Mouse (Mus musculus) heart, embryonic 14.5 days (tissue): ENCODE data around the gene Rbmxl2. TPM values are rescaled to one million over a fixed set of nuclear protein-coding genes. Genes with fewer than 3 reads are reported as not detected.

Experiments
- ATAC-seq: fragments of 200-750 bp; cut with Nextera tagmentation; 2 replicates; pipeline ENCODE4 v1.8.0; 2017; ENCODE audit warnings: low read depth, moderate TSS enrichment; ENCODE audit not compliant: insufficient number of reproducible peaks, insufficient read depth, low FRiP score
- H3K27ac ChIP-seq, 2 experiments: fragments of 200-500 bp in 1 of 2; fragments of 300-500 bp in 1 of 2; sonication (generic) in 1 of 2; replicated peaks in 1 of 2; 2 replicates each; pipeline ENCODE4 v1.5.1; 2012 to 2014; ENCODE audit warnings: low read depth in 2 of 2, low read length in 2 of 2, control low read depth in 1 of 2, mild to moderate bottlenecking in 1 of 2, mixed read lengths in 1 of 2; ENCODE audit not compliant: control insufficient read depth in 1 of 2, insufficient read depth in 1 of 2
- H3K27me3 ChIP-seq: fragments of 300-500 bp; sonication (generic); 2 replicates; pipeline ENCODE4 v1.6.1; 2014; ENCODE audit warnings: mild to moderate bottlenecking, low read length, control low read depth; ENCODE audit not compliant: control insufficient read depth, insufficient read depth
- H3K36me3 ChIP-seq: fragments of 300-500 bp; sonication (generic); 2 replicates; pipeline ENCODE4 v1.6.1; 2014; ENCODE audit warnings: mild to moderate bottlenecking, control low read depth, low read length, mixed read lengths; ENCODE audit not compliant: control insufficient read depth, insufficient read depth
- H3K4me1 ChIP-seq, 2 experiments: fragments of 200-500 bp in 1 of 2; fragments of 300-500 bp in 1 of 2; sonication (generic) in 1 of 2; 2 replicates each; pipeline ENCODE4 v1.6.1; 2012 to 2014; ENCODE audit warnings: low read length in 2 of 2, control low read depth in 1 of 2, mixed read lengths in 1 of 2; ENCODE audit not compliant: control insufficient read depth in 2 of 2, insufficient read depth in 2 of 2
- H3K4me2 ChIP-seq: fragments of 300-500 bp; sonication (generic); 2 replicates; pipeline ENCODE4 v1.6.1; 2014; ENCODE audit warnings: mild to moderate bottlenecking, low read length
- H3K4me3 ChIP-seq, 2 experiments: fragments of 200-500 bp in 1 of 2; fragments of 300-500 bp in 1 of 2; sonication (generic) in 1 of 2; 2 replicates each; pipeline ENCODE4 v1.5.1; 2012 to 2014; ENCODE audit warnings: low read length in 2 of 2, mild to moderate bottlenecking in 2 of 2, control low read depth in 1 of 2, low read depth in 1 of 2, moderate library complexity in 1 of 2; ENCODE audit not compliant: control insufficient read depth in 1 of 2, insufficient read depth in 1 of 2
- H3K9ac ChIP-seq: fragments of 300-500 bp; sonication (generic); 2 replicates; pipeline ENCODE4 v1.6.1; 2014; ENCODE audit warnings: mild to moderate bottlenecking, low read length
- H3K9me3 ChIP-seq: fragments of 300-500 bp; sonication (generic); 2 replicates; pipeline ENCODE4 v1.6.1; 2016; ENCODE audit warnings: low read length, control low read depth; ENCODE audit not compliant: control insufficient read depth
- WGBS: fragments of 180-500 bp; shearing (Covaris S2); extraction: QIAGEN DNeasy Blood & Tissue Kit; methylation state at CpG from one replicate; pipeline ENCODE4 v1.1.7; 2014; 5-methylcytosine and 5-hydroxymethylcytosine counted together
- polyA plus RNA-seq: library from polyadenylated mRNA; unstranded; fragments of >200 nt; fragmentation: Nextera tagmentation; extraction: Ambion mirVana; gene quantifications from 2 replicates; pipeline ENCODE4 v1.2.1, GENCODE M21; 2014

The Rbmxl2 gene
- not detected in 2 replicates for polyA plus RNA-seq

DNA sequence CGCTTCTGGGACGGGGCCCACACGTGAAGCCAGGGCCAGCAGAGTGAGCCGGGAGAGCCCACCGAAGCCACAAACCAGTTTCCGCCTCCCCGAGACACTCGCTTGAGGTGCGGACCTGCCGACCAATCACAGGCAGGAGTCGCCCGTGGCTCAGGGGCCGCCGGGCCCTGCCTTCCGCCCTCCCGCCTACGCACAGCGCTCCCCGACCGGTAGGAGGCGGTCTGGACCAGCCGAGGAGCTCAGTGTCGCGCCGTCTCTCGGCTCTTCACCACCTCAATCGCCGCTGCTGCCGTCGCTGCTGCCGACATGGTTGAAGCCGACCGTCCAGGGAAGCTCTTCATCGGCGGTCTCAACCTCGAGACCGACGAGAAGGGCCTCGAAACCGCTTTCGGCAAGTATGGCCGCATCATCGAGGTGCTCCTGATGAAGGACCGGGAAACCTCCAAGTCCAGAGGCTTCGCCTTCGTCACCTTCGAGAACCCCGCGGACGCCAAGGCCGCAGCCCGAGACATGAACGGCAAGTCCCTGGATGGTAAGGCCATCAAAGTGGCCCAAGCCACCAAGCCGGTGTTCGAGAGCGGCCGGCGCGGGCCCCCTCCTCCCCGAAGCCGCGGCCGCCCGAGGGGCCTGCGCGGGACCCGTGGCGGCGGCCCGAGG is at the start of gene Rbmxl2:
Gene Rbmxl2, plus strand, starts transcription at position 242 of the 657 bp plus-strand sequence.
- Histone ChIP-seq H3K9me3 (peaks cover 16% of the 10 kb centered on the region), H3K36me3 (no peaks in the 10 kb centered on the region), H3K9ac (no peak within 1 kb of the TSS), H3K4me1 (no peaks in the 10 kb centered on the region), H3K4me2 (0 out of 2 replicates have a peak within 1 kb of the TSS, but pooled peaks have one; percentile 21), H3K27me3 (peaks cover 56% of the 10 kb centered on the region), H3K4me3 (peak within 1 kb of the TSS; percentile 13 to 22; a peak in 3 of 4 replicates), H3K27ac (no peak within 1 kb of the TSS)
- ATAC-seq: no peak
- whole genome bisulfite sequencing: 32% methylated on average over 67 of the region's 70 CpGs

DNA sequence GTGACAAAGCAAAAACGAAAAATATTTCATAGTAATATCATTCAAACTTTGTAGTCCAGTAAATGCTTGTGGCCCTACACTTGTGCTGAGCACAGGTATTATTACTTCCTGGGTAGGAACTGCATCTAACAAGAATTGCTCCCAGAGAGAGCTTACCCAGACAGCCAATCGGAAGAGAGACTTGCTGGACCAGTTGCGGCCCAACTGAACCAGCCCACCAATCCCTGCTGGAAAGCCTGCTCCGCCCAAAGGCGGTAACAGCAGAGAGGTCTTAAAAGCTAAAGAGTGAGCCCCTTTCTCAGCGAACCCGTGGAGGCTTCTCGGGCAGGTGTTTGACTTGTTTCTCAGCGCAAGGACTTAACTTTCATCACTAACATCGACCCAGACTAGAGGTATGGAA is 42.6 kb upstream of the Rbmxl2 start, which contains the start of gene Nlrp14:
Gene Nlrp14, plus strand, starts transcription at position 301 of the 400 bp plus-strand sequence.
- H3K4me2 ChIP-seq: no peak within 1 kb of the TSS

DNA sequence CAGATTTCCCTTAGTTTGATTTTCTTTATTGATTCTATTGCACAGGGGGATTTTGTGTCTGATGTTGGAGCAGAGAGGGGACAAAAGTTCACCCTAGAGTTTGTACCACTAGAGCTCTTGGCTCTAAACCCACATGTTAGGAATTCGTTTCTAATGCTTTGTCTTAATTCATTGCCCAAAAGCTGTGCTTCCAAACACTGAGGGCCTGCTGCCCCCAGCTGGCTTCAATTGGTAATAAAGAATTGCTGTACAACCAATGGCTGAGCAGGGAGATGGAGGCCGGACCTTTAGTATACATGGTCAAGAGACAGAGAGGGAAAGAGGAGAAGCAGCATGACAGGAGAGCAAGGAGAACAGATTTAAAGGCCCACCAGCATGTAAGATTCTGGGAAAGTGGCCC is 28.8 kb upstream of the Rbmxl2 start:
- H3K27ac ChIP-seq: no peak overlapping the region
- no peaks in the 10 kb centered on the region for H3K27me3 ChIP-seq
- no peak for ATAC-seq
- 36% methylated on average over 2 of the region's 2 CpGs for WGBS
- H3K9me3 ChIP-seq: no peaks in the 10 kb centered on the region
- no peak overlapping the region for H3K9ac ChIP-seq
- no peak overlapping the region for H3K4me2 ChIP-seq
- H3K4me3 ChIP-seq: no peak overlapping the region
- no peaks in the 10 kb centered on the region for H3K36me3 ChIP-seq
- no peaks in the 10 kb centered on the region for H3K4me1 ChIP-seq

More for the DNA sequence above, 42.6 kb upstream of the Rbmxl2 start, which contains the start of gene Nlrp14:
- H3K27ac ChIP-seq: no peak within 1 kb of the TSS
- no peaks in the 10 kb centered on the region for H3K4me1 ChIP-seq
- H3K9ac ChIP-seq: no peak within 1 kb of the TSS
- no peak within 1 kb of the TSS for H3K4me3 ChIP-seq
- H3K9me3 ChIP-seq: no peaks in the 10 kb centered on the region
- H3K36me3 ChIP-seq: no peaks in the 10 kb centered on the region
- ATAC-seq: no peak
- 72% methylated on average over 10 of the region's 10 CpGs for WGBS
- no peaks in the 10 kb centered on the region for H3K27me3 ChIP-seq

DNA sequence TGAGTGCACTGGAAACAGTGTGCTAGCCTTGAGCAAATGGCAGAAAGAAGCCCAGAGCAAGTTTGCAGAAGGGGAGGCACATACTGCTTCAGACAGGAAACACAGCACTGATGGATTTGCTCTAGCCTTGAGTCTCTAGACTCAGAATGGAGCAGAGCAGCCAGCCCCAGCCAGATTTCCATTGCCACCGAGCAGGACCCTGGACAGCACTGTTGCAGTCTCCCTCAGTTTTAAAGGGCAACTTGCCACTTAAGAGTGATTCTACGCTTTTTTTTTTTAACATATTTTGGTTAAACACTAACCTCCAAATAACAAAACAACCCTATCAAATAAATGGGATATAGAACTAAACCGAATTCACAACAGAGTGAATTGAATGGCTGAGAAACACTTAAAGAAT is 7.4 kb upstream of the Rbmxl2 start:
- 29% methylated on average over 3 of the region's 3 CpGs for WGBS
- ATAC-seq: no peak
- no peak overlapping the region for H3K4me2 ChIP-seq

DNA sequence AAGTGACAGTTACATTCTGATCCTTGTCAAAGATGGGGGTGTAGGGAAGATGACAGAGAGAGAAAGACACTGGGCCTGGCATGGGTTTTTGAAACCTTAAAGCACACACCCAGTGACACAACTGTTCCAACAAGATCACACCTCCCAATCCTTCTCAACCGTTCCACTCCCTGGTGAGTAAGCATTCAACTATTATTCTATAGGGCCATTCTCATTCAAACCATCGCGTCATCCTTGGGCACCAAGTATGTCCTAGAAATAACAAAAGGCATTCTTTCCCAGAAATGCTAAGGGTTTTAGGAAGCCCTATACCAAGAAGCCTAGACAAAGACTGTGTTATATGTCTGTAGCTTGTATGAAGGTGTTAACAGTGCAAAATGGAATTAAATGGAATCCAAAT is 1.4 kb upstream of the Rbmxl2 start:
- Histone ChIP-seq H3K9ac (no peak overlapping the region), H3K36me3 (no peaks in the 10 kb centered on the region), H3K27me3 (peaks cover 52% of the 10 kb centered on the region), H3K4me1 (no peaks in the 10 kb centered on the region), H3K4me3 (no peak overlapping the region), H3K9me3 (peaks cover 16% of the 10 kb centered on the region), H3K4me2 (no peak overlapping the region), H3K27ac (no peak overlapping the region)
- 84% methylated on average over 3 of the region's 3 CpGs for WGBS
- no peak for ATAC-seq

More for the DNA sequence above, 7.4 kb upstream of the Rbmxl2 start:
- Histone ChIP-seq H3K27me3 (peaks cover 4% of the 10 kb centered on the region; the same call in 1 of the 2 replicates), H3K9me3 (no peaks in the 10 kb centered on the region), H3K27ac (no peak overlapping the region), H3K4me3 (no peak overlapping the region), H3K9ac (no peak overlapping the region), H3K4me1 (no peaks in the 10 kb centered on the region), H3K36me3 (no peaks in the 10 kb centered on the region)

DNA sequence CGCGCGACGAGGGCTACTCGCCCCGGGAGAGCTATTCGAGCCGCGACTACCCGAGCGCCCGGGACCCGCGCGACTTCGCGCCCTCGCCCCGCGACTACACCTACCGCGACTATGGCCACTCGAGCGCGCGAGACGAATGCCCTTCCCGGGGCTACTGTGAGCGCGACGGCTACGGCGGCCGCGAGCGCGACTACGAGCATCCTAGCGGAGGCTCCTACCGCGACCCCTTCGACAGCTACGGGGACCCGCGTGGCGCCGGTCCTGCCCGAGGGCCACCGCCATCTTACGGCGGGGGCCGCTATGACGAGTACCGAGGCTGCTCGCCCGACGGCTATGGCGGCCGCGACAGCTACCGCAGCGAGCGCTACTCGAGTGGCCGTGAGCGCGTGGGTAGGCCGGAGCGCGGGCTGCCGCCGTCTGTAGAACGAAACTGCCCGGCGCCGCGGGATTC is 906 bp downstream of the Rbmxl2 start:
- Histone ChIP-seq H3K27me3 (peaks cover 56% of the 10 kb centered on the region), H3K36me3 (no peaks in the 10 kb centered on the region), H3K4me2 (0 out of 2 replicates have a peak overlapping the region, but pooled peaks have one; percentile 21), H3K9ac (no peak overlapping the region), H3K4me1 (no peaks in the 10 kb centered on the region), H3K9me3 (peaks cover 16% of the 10 kb centered on the region), H3K4me3 (peak overlapping the region; percentile 13 to 22; a peak in 3 of 4 replicates), H3K27ac (no peak overlapping the region)
- WGBS: 21% methylated on average over 77 of the region's 77 CpGs
- no peak for ATAC-seq

DNA sequence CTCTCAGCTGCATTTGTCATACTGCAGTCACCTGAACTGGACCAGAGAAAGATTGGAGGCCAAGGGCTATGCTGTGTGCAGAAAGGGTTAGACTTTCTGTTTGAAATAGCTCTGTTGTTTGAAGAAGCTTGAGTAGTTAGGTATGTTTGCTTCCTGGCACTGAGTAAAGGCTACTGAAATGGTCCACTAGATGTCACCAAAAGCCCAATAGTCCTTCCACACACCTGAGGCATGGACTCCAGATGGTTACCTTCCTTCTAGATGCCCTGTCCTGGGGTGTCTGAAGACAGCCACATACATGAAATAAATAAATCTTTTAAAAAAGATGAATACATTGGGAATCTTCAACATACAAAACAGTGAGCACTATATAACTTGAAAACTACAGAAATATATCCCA is 6.5 kb downstream of the Rbmxl2 start:
- Histone ChIP-seq H3K36me3 (no peaks in the 10 kb centered on the region), H3K27ac (no peak overlapping the region), H3K4me3 (no peak overlapping the region), H3K9me3 (no peaks in the 10 kb centered on the region), H3K4me1 (no peaks in the 10 kb centered on the region), H3K4me2 (no peak overlapping the region), H3K27me3 (peaks cover 18% of the 10 kb centered on the region), H3K9ac (no peak overlapping the region)
- no peak for ATAC-seq
